Comparison of ENCODE assay signal across 9 mouse cellular contexts in genomic region chr1:193129321-193129720, GRCm38 (mm10). TPM values are rescaled to one million over a fixed set of nuclear protein-coding genes. Genes with fewer than 3 reads are reported as not detected.
DNase-seq lines count a peak whose midpoint lies in the region; ATAC-seq and TF ChIP-seq lines count a peak whose summit lies in the region.
"Had no signal": no experiment of that assay in that cellular context is flagged by ENCODE, and none has a peak within 500 bp of the region (broad histone marks: within the 10 kb centered on the region; RNA-seq: fewer than 3 reads in every experiment).

No protein-coding gene starts in this region.

- peak overlapping the region; percentile 83 for H3ac ChIP-seq in C2C12 (ENCODE audit: control insufficient read depth, insufficient read length, low read depth)

- H3K9me3 ChIP-seq in heart, embryonic 10.5 days, result no peaks in the 10 kb centered on the region
- H3K9me3 ChIP-seq in forebrain, embryonic 14.5 days (replicated peaks; ENCODE audit: control insufficient read depth, low read length), result no peaks in the 10 kb centered on the region
- H3K9me3 ChIP-seq in liver, embryonic 14.5 days (ENCODE audit: control insufficient read depth, low read length), result no peaks in the 10 kb centered on the region

- peaks cover 55% of the 10 kb centered on the region for H3K79me2 ChIP-seq in C2C12 (ENCODE audit: control insufficient read depth, insufficient read depth)

- peak overlapping the region; percentile 98 for H3K4me3 ChIP-seq in heart, embryonic 10.5 days
- peak overlapping the region; percentile 95 for H3K4me3 ChIP-seq in C2C12 (ENCODE audit: insufficient read depth, poor library complexity, severe bottlenecking)
- peak overlapping the region; percentile 98 for H3K4me3 ChIP-seq in forebrain, embryonic 14.5 days (ENCODE audit: low read depth, low read length)
- peak overlapping the region; percentile 81 to 93 for H3K4me3 ChIP-seq in liver, embryonic 14.5 days (ENCODE audit: insufficient read depth in 1 of 2, low read depth in 2 of 2, low read length in 2 of 2)

- peak overlapping the region; percentile 58 for H3K4me2 ChIP-seq in forebrain, embryonic 14.5 days (ENCODE audit: low read length)
- peak overlapping the region; percentile 82 for H3K4me2 ChIP-seq in liver, embryonic 14.5 days (ENCODE audit: low read depth)

- H3K4me1 ChIP-seq in heart, embryonic 10.5 days, result peaks cover 11% of the 10 kb centered on the region; the same call in 1 of the 2 replicates
- peaks cover 10% of the 10 kb centered on the region for H3K4me1 ChIP-seq in forebrain, embryonic 14.5 days (ENCODE audit: control insufficient read depth, insufficient read depth, low read length)
- peaks cover 9 to 11% of the 10 kb centered on the region in 2 experiments; a peak in 3 of 4 replicates for H3K4me1 ChIP-seq in liver, embryonic 14.5 days (replicated peaks; ENCODE audit: control insufficient read depth in 2 of 2, insufficient read depth in 2 of 2, low read length in 1 of 2)

- TF ChIP-seq CTCF in C2C12 (IDR thresholded peaks at IDR 0.05; ENCODE audit: control insufficient read depth, insufficient read depth, insufficient read length), result no peak
- no peak for TF ChIP-seq CTCF in liver, embryonic 14.5 days (IDR thresholded peaks at IDR 0.05; ENCODE audit: low read depth)

- peak overlapping the region; percentile 85 for H3K9ac ChIP-seq in forebrain, embryonic 14.5 days (ENCODE audit: low read length)
- H3K9ac ChIP-seq in liver, embryonic 14.5 days (replicated peaks), result peak overlapping the region; percentile 78

- DNase-seq in heart, embryonic 10.5 days (ENCODE audit: low spot score), result no peak
- no peak for DNase-seq in heart, adult 11 months
- DNase-seq in forebrain, embryonic 14.5 days (ENCODE audit: low spot score), result no peak
- no peak for DNase-seq in liver, embryonic 14.5 days (ENCODE audit: low read depth in 3 of 3, low spot score in 3 of 3)
- DNase-seq in adrenal gland, adult 18-20 months (ENCODE audit: low spot score in 2 of 2), result no peak
- DNase-seq in cerebellum, adult 9-10 months, result no peak
- no peak for DNase-seq in right cerebral cortex, postnatal 4 days
- DNase-seq: cerebellum, adult 8-10 months had no signal

- H3K27ac ChIP-seq in heart, embryonic 10.5 days, result peak overlapping the region; percentile 89
- H3K27ac ChIP-seq in forebrain, embryonic 14.5 days (ENCODE audit: low read depth, low read length), result no peak overlapping the region
- no peak overlapping the region for H3K27ac ChIP-seq in liver, embryonic 14.5 days

- no peaks in the 10 kb centered on the region for H3K27me3 ChIP-seq in heart, embryonic 10.5 days (ENCODE audit: insufficient read depth, poor library complexity, severe bottlenecking)
- H3K27me3 ChIP-seq in C2C12 (ENCODE audit: control insufficient read depth, insufficient read depth, insufficient read length), result no peaks in the 10 kb centered on the region
- H3K27me3 ChIP-seq in forebrain, embryonic 14.5 days (replicated peaks; ENCODE audit: control insufficient read depth, insufficient read depth, low read length), result no peaks in the 10 kb centered on the region
- no peaks in the 10 kb centered on the region for H3K27me3 ChIP-seq in liver, embryonic 14.5 days (ENCODE audit: control insufficient read depth, insufficient read depth, low read length)

- WGBS in heart, embryonic 10.5 days, result 20% methylated on average over 5 of the region's 5 CpGs
- WGBS in forebrain, embryonic 14.5 days, result 26% methylated on average over 5 of the region's 5 CpGs
- WGBS in liver, embryonic 14.5 days (ENCODE audit: insufficient replicate concordance), result 10% methylated on average over 5 of the region's 5 CpGs

- ATAC-seq in forebrain, embryonic 14.5 days, result no peak
- no peak for ATAC-seq in liver, embryonic 14.5 days (ENCODE audit: insufficient read depth)

- H3K79me3 ChIP-seq in C2C12 (ENCODE audit: low read depth), result peaks cover 24% of the 10 kb centered on the region

- TF ChIP-seq EP300 in liver, embryonic 14.5 days (IDR thresholded peaks at IDR 0.05; ENCODE audit: low read depth), result no peak

- H3K36me3 ChIP-seq in heart, embryonic 10.5 days, result peaks cover 28% of the 10 kb centered on the region
- H3K36me3 ChIP-seq in C2C12 (ENCODE audit: control insufficient read depth, insufficient read depth), result peaks cover 32% of the 10 kb centered on the region
- peaks cover 31% of the 10 kb centered on the region for H3K36me3 ChIP-seq in forebrain, embryonic 14.5 days (ENCODE audit: control insufficient read depth, insufficient read depth, low read length)
- peaks cover 11% of the 10 kb centered on the region; the same call in 1 of the 2 replicates for H3K36me3 ChIP-seq in liver, embryonic 14.5 days (replicated peaks; ENCODE audit: control insufficient read depth, insufficient read depth, low read depth)

TF ChIP-seq in C2C12, 6 proteins besides CTCF, POLR2A, EP300 and RAD21:
- no peak for TF ChIP-seq FOSL1 (IDR thresholded peaks at IDR 0.05; ENCODE audit: insufficient read depth, low read length, poor library complexity, severe bottlenecking)
- TF ChIP-seq USF1 (IDR thresholded peaks at IDR 0.05; ENCODE audit: low read depth), result no peak
- TF ChIP-seq CEBPB (IDR thresholded peaks at IDR 0.05; ENCODE audit: low read depth), result no peak
- TF ChIP-seq MAX (IDR thresholded peaks at IDR 0.05), result no peak
- TF ChIP-seq MYOD1 (IDR thresholded peaks at IDR 0.05; ENCODE audit: control insufficient read depth, insufficient read length, low read depth), result no peak
- no peak for TF ChIP-seq MYOG (IDR thresholded peaks at IDR 0.05; ENCODE audit: control insufficient read depth, extremely low read depth, insufficient read length)
TF ChIP-seq in C2C12: peak in this region for 0.

RNA-seq across cellular contexts. Expression of gene Diexf, which starts 0.8 kb away (rescaled TPM):
- 5.2 and 8.7 TPM in 2 replicates for polyA plus RNA-seq in heart, embryonic 10.5 days (2016; fragmentation: Nextera tagmentation; extraction: Ambion mirVana)
- 10.6 TPM for polyA plus RNA-seq in C2C12 (2012; fragmentation: generic; extraction: Trizol)
- 9.6 and 10.6 TPM in 2 replicates for polyA plus RNA-seq in forebrain, embryonic 14.5 days (2014; fragmentation: Nextera tagmentation; extraction: Ambion mirVana)
- polyA plus RNA-seq in liver, embryonic 14.5 days (2012; rRNA removed), result 8.5 and 9.5 TPM in 2 replicates
- polyA plus RNA-seq in liver, embryonic 14.5 days (2014; fragmentation: Nextera tagmentation; extraction: Ambion mirVana), result 2.4 and 2.7 TPM in 2 replicates
- total RNA-seq in adrenal gland, adult 18-20 months (2021), result 10 to 100 TPM; 14.6 to 18.6 TPM

RNA-seq across cellular contexts. Expression of gene Irf6, which starts 23.6 kb away (rescaled TPM):
- 3.1 and 4.7 TPM in 2 replicates for polyA plus RNA-seq in heart, embryonic 10.5 days (2016; fragmentation: Nextera tagmentation; extraction: Ambion mirVana)
- 0.08 TPM for polyA plus RNA-seq in C2C12 (2012; fragmentation: generic; extraction: Trizol)
- 0.35 and 0.60 TPM in 2 replicates for polyA plus RNA-seq in forebrain, embryonic 14.5 days (2014; fragmentation: Nextera tagmentation; extraction: Ambion mirVana)
- 1.7 and 1.9 TPM in 2 replicates for polyA plus RNA-seq in liver, embryonic 14.5 days (2012; rRNA removed)
- 1.5 and 3.0 TPM in 2 replicates for polyA plus RNA-seq in liver, embryonic 14.5 days (2014; fragmentation: Nextera tagmentation; extraction: Ambion mirVana)
- total RNA-seq in adrenal gland, adult 18-20 months (2021), result 1 to 10 TPM in 1 of 2 experiments, under 1 TPM in 1; 0.33 to 1.2 TPM

RNA-seq across cellular contexts. Expression of gene A130010J15Rik, which starts 38.5 kb away (rescaled TPM):
- polyA plus RNA-seq in heart, embryonic 10.5 days (2016; fragmentation: Nextera tagmentation; extraction: Ambion mirVana), result 15.3 and 16.5 TPM in 2 replicates
- 4.1 TPM for polyA plus RNA-seq in C2C12 (2012; fragmentation: generic; extraction: Trizol)
- polyA plus RNA-seq in forebrain, embryonic 14.5 days (2014; fragmentation: Nextera tagmentation; extraction: Ambion mirVana), result 13.3 and 14.6 TPM in 2 replicates
- polyA plus RNA-seq in liver, embryonic 14.5 days (2012; rRNA removed), result 2.0 and 2.3 TPM in 2 replicates
- polyA plus RNA-seq in liver, embryonic 14.5 days (2014; fragmentation: Nextera tagmentation; extraction: Ambion mirVana), result 3.8 and 4.5 TPM in 2 replicates
- total RNA-seq in adrenal gland, adult 18-20 months (2021), result 1 to 10 TPM; 1.2 to 3.2 TPM
